ENCODE assay signal across 11 mouse cellular contexts in genomic region chr6:101518904-101519701, GRCm38 (mm10).
DNase-seq lines count a peak whose midpoint lies in the region.
"Had no signal": no experiment of that assay in that cellular context is flagged by ENCODE, and none has a peak within 500 bp of the region (broad histone marks: within the 10 kb centered on the region; RNA-seq: fewer than 3 reads in every experiment).

No protein-coding gene starts in this region.

- H3K4me3 ChIP-seq in heart, embryonic 10.5 days: no peak overlapping the region
- no peak overlapping the region for H3K4me3 ChIP-seq in embryonic facial prominence, embryonic 10.5 days
- H3K4me3 ChIP-seq: heart, adult 2 months had no signal

- H3K9me3 ChIP-seq in heart, embryonic 10.5 days: no peaks in the 10 kb centered on the region
- H3K9me3 ChIP-seq in embryonic facial prominence, embryonic 10.5 days: no peaks in the 10 kb centered on the region

- intact Hi-C loops in heart, postnatal 25 days (cut with DNase I): no loop called here

- no peaks in the 10 kb centered on the region for H3K27me3 ChIP-seq in heart, embryonic 10.5 days (ENCODE audit: insufficient read depth, poor library complexity, severe bottlenecking)
- no peaks in the 10 kb centered on the region for H3K27me3 ChIP-seq in embryonic facial prominence, embryonic 10.5 days (replicated peaks; ENCODE audit: low read depth, poor library complexity, severe bottlenecking)

- peaks cover 21% of the 10 kb centered on the region for H3K4me1 ChIP-seq in heart, embryonic 10.5 days
- H3K4me1 ChIP-seq in embryonic facial prominence, embryonic 10.5 days: peaks cover 14% of the 10 kb centered on the region

- H3K27ac ChIP-seq in heart, embryonic 10.5 days: peak overlapping the region; percentile 3
- H3K27ac ChIP-seq in embryonic facial prominence, embryonic 10.5 days (replicated peaks): peak overlapping the region; percentile 54; the same call in 1 of the 2 replicates
- H3K27ac ChIP-seq: heart, adult 2 months had no signal

- no peaks in the 10 kb centered on the region for H3K36me3 ChIP-seq in heart, embryonic 10.5 days
- no peaks in the 10 kb centered on the region for H3K36me3 ChIP-seq in embryonic facial prominence, embryonic 10.5 days (replicated peaks)

- WGBS in heart, embryonic 10.5 days: 45% methylated on average over 9 of the region's 9 CpGs
- WGBS in embryonic facial prominence, embryonic 10.5 days: 53% methylated on average over 9 of the region's 9 CpGs

- no peak for DNase-seq in heart, embryonic 10.5 days (ENCODE audit: low spot score)
- no peak for DNase-seq in heart, postnatal 25 days (ENCODE audit: low spot score)
- DNase-seq in 3T3-L1 (ENCODE audit: low read depth, low spot score): peak; percentile 81
- peak; percentile 32 for DNase-seq in embryonic facial prominence, embryonic 10.5 days (ENCODE audit: low spot score)
- DNase-seq in kidney, postnatal 14 days: peak; percentile 37
- no peak for DNase-seq in thymus, postnatal 4 days
- DNase-seq in spleen, postnatal 36 days (ENCODE audit: low spot score in 2 of 2): no peak
- DNase-seq in urinary bladder, postnatal 14 days (ENCODE audit: low spot score): no peak
- DNase-seq: adrenal gland, adult 8-10 months; heart, adult 2 months; left cerebral cortex, postnatal 4 days had no signal

Comparison
In these comparisons a context has a peak if more than half of its experiments do, and no peak if none do; other contexts are left out.
1. DNase-seq: peak in 3T3-L1 (single experiment), embryonic facial prominence, embryonic 10.5 days (single experiment) and kidney, postnatal 14 days (single experiment); none in heart, embryonic 10.5 days (single experiment), heart, postnatal 25 days (single experiment), thymus, postnatal 4 days (single experiment), spleen, postnatal 36 days (0 of 2) and urinary bladder, postnatal 14 days (single experiment).